Mouse (Mus musculus): ENCODE data around the gene Ccrl2.

DNA sequence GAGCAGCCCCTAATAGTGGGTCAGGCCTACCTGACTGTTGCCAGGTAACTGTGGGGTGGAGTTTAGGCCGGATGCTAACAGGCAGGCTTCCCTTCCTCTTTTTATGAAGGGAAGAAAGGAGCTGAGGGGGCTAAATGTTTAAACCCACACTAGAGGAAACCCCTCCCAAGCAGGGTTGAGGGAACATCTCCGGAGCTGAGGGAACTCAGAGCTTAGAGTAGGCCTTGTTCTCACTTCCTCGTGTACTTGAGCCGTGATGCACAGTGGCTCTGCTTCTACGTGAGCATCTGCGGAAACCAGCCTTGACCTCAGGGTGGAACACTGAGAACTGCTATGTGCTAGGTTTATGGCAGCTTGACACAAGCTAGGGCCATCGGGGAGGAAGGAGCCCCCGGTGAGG lies 23.5 kb upstream of the Ccrl2 start:
- no peak for TF ChIP-seq CTCF (IDR thresholded peaks at IDR 0.05; ENCODE audit: extremely low read depth, insufficient read length, insufficient replicate concordance, low read depth, low read length)
- no peak for TF ChIP-seq POLR2A (IDR thresholded peaks at IDR 0.05; ENCODE audit: low read depth, low read length)

Data from small intestine, adult 2 months (tissue).